Comparison of ENCODE assay signal across 11 mouse cellular contexts in genomic region chr6:127064815-127065214, GRCm38 (mm10). TPM values are rescaled to one million over a fixed set of nuclear protein-coding genes. Genes with fewer than 3 reads are reported as not detected.
DNase-seq lines count a peak whose midpoint lies in the region; ATAC-seq and TF ChIP-seq lines count a peak whose summit lies in the region.
"Had no signal": no experiment of that assay in that cellular context is flagged by ENCODE, and none has a peak within 500 bp of the region (broad histone marks: within the 10 kb centered on the region; RNA-seq: fewer than 3 reads in every experiment).

No protein-coding gene starts in this region.

- no peaks in the 10 kb centered on the region for H3K4me1 ChIP-seq in kidney, postnatal 0 days (replicated peaks; ENCODE audit: insufficient read depth, low read length)
- H3K4me1 ChIP-seq in kidney, adult 2 months (ENCODE audit: control insufficient read depth, insufficient read depth, low read length), result no peaks in the 10 kb centered on the region
- H3K4me1 ChIP-seq in forebrain, embryonic 11.5 days (replicated peaks; ENCODE audit: control insufficient read depth, insufficient read depth, low read length), result 0 out of 2 replicates have a peak, but pooled peaks cover 2% of the 10 kb centered on the region
- peaks cover 4% of the 10 kb centered on the region; the same call in 1 of the 2 replicates for H3K4me1 ChIP-seq in intestine, embryonic 15.5 days (replicated peaks)
- peaks cover 6% of the 10 kb centered on the region; the same call in 1 of the 2 replicates for H3K4me1 ChIP-seq in midbrain, embryonic 16.5 days (ENCODE audit: control insufficient read depth, insufficient read depth, low read length)
- H3K4me1 ChIP-seq in thymus, adult 2 months (replicated peaks; ENCODE audit: control insufficient read depth, insufficient read depth, low read length), result no peaks in the 10 kb centered on the region; the same call in 1 of the 2 replicates

- no peak for TF ChIP-seq CTCF in kidney, postnatal 0 days (IDR thresholded peaks at IDR 0.05; ENCODE audit: low read depth)
- no peak for TF ChIP-seq CTCF in kidney, adult 2 months (conservative IDR thresholded peaks at IDR 0.05; ENCODE audit: insufficient read depth, insufficient read length, low read depth, low read length)
- TF ChIP-seq CTCF in thymus, adult 2 months (IDR thresholded peaks at IDR 0.05; ENCODE audit: borderline replicate concordance, control insufficient read depth, extremely low read depth, insufficient read depth, low read length, poor library complexity), result no peak

- H3K9me3 ChIP-seq in kidney, postnatal 0 days (replicated peaks; ENCODE audit: low read length), result no peaks in the 10 kb centered on the region
- H3K9me3 ChIP-seq in forebrain, embryonic 11.5 days (ENCODE audit: control insufficient read depth, low read length), result no peaks in the 10 kb centered on the region
- H3K9me3 ChIP-seq in intestine, embryonic 15.5 days, result no peaks in the 10 kb centered on the region
- no peaks in the 10 kb centered on the region for H3K9me3 ChIP-seq in midbrain, embryonic 16.5 days (replicated peaks; ENCODE audit: control insufficient read depth, low read length, poor library complexity, severe bottlenecking)
- H3K9me3 ChIP-seq: G1E had no signal

- no peak for TF ChIP-seq POLR2A in kidney, adult 2 months (IDR thresholded peaks at IDR 0.05; ENCODE audit: low read depth, low read length)
- no peak for TF ChIP-seq POLR2A in thymus, adult 2 months (IDR thresholded peaks at IDR 0.05; ENCODE audit: control insufficient read depth, extremely low read depth, insufficient read depth, low read length, poor library complexity)

- H3K4me3 ChIP-seq in kidney, postnatal 0 days (replicated peaks; ENCODE audit: low read depth, low read length), result no peak overlapping the region
- no peak overlapping the region for H3K4me3 ChIP-seq in kidney, adult 2 months (ENCODE audit: insufficient read depth, low read depth, low read length)
- no peak overlapping the region for H3K4me3 ChIP-seq in forebrain, embryonic 11.5 days (ENCODE audit: low read depth, low read length)
- H3K4me3 ChIP-seq in intestine, embryonic 15.5 days (replicated peaks), result no peak overlapping the region
- H3K4me3 ChIP-seq in midbrain, embryonic 16.5 days (ENCODE audit: low read depth, low read length), result peak overlapping the region; percentile 5; the same call in 1 of the 2 replicates
- H3K4me3 ChIP-seq in thymus, adult 2 months (ENCODE audit: control insufficient read depth, insufficient read depth, low read length), result no peak overlapping the region

- ATAC-seq in kidney, postnatal 0 days (replicated peaks; ENCODE audit: low FRiP score, low read depth), result no peak
- ATAC-seq in forebrain, embryonic 11.5 days (replicated peaks; ENCODE audit: low FRiP score), result no peak
- no peak for ATAC-seq in intestine, embryonic 15.5 days
- ATAC-seq in midbrain, embryonic 16.5 days, result 0 out of 2 replicates have a peak, but pooled peaks have one; percentile 21
- no peak for ATAC-seq in activated CD4-positive, CD25-positive, alpha-beta regulatory T cell, adult 4 months

- H3K36me3 ChIP-seq in kidney, postnatal 0 days (ENCODE audit: insufficient read depth, low read length), result no peaks in the 10 kb centered on the region
- H3K36me3 ChIP-seq in kidney, adult 2 months (ENCODE audit: control insufficient read depth, insufficient read depth, low read length), result no peaks in the 10 kb centered on the region
- H3K36me3 ChIP-seq in forebrain, embryonic 11.5 days (ENCODE audit: control insufficient read depth, insufficient read depth, low read length), result no peaks in the 10 kb centered on the region
- H3K36me3 ChIP-seq in intestine, embryonic 15.5 days, result no peaks in the 10 kb centered on the region
- H3K36me3 ChIP-seq in midbrain, embryonic 16.5 days (ENCODE audit: control insufficient read depth, insufficient read depth, low read length), result no peaks in the 10 kb centered on the region
- H3K36me3 ChIP-seq in thymus, adult 2 months (ENCODE audit: control insufficient read depth, insufficient read depth, low read length), result no peaks in the 10 kb centered on the region
- H3K36me3 ChIP-seq: G1E had no signal

- 2% methylated on average over 14 of the region's 14 CpGs for WGBS in kidney, postnatal 0 days
- WGBS in kidney, adult 2 months, result 6% methylated on average over 14 of the region's 14 CpGs
- 6% methylated on average over 14 of the region's 14 CpGs for WGBS in forebrain, embryonic 11.5 days
- WGBS in intestine, embryonic 15.5 days, result 5% methylated on average over 14 of the region's 14 CpGs
- WGBS in midbrain, embryonic 16.5 days, result 5% methylated on average over 14 of the region's 14 CpGs
- 6% methylated on average over 14 of the region's 14 CpGs for WGBS in thymus, adult 2 months

- no peak overlapping the region for H3K27ac ChIP-seq in kidney, postnatal 0 days
- no peak overlapping the region for H3K27ac ChIP-seq in kidney, adult 2 months (ENCODE audit: insufficient read depth, low read depth, low read length)
- H3K27ac ChIP-seq in forebrain, embryonic 11.5 days (ENCODE audit: low read depth, low read length), result no peak overlapping the region
- no peak overlapping the region for H3K27ac ChIP-seq in intestine, embryonic 15.5 days
- H3K27ac ChIP-seq in midbrain, embryonic 16.5 days (ENCODE audit: low read length), result no peak overlapping the region
- no peak overlapping the region for H3K27ac ChIP-seq in thymus, adult 2 months (ENCODE audit: control insufficient read depth, insufficient read depth, low read length)

- H3K9ac ChIP-seq in kidney, postnatal 0 days (ENCODE audit: low read depth, low read length), result no peak overlapping the region
- peak overlapping the region; percentile 37; the same call in 1 of the 2 replicates for H3K9ac ChIP-seq in forebrain, embryonic 11.5 days (ENCODE audit: low read length)
- H3K9ac ChIP-seq in intestine, embryonic 15.5 days, result no peak overlapping the region
- 0 out of 2 replicates have a peak overlapping the region, but pooled peaks have one; percentile 38 for H3K9ac ChIP-seq in midbrain, embryonic 16.5 days (ENCODE audit: low read depth, low read length)

- no peaks in the 10 kb centered on the region for H3K27me3 ChIP-seq in kidney, postnatal 0 days (ENCODE audit: insufficient read depth, low read length)
- H3K27me3 ChIP-seq in kidney, adult 2 months (replicated peaks; ENCODE audit: control insufficient read depth, insufficient read depth, low read length), result no peaks in the 10 kb centered on the region
- H3K27me3 ChIP-seq in forebrain, embryonic 11.5 days (ENCODE audit: control insufficient read depth, insufficient read depth, low read length), result no peaks in the 10 kb centered on the region; the same call in 1 of the 2 replicates
- peaks cover 4% of the 10 kb centered on the region; the same call in 1 of the 2 replicates for H3K27me3 ChIP-seq in intestine, embryonic 15.5 days (replicated peaks)
- H3K27me3 ChIP-seq in midbrain, embryonic 16.5 days (ENCODE audit: control insufficient read depth, insufficient read depth, low read depth, low read length), result no peaks in the 10 kb centered on the region
- no peaks in the 10 kb centered on the region for H3K27me3 ChIP-seq in thymus, adult 2 months (ENCODE audit: control insufficient read depth, insufficient read depth, low read length)

- H3K4me2 ChIP-seq in kidney, postnatal 0 days (ENCODE audit: low read length), result peak overlapping the region; percentile 31
- no peak overlapping the region for H3K4me2 ChIP-seq in forebrain, embryonic 11.5 days (ENCODE audit: low read depth, low read length, severe bottlenecking)
- H3K4me2 ChIP-seq in intestine, embryonic 15.5 days (replicated peaks), result peak overlapping the region; percentile 37
- peak overlapping the region; percentile 39 for H3K4me2 ChIP-seq in midbrain, embryonic 16.5 days (ENCODE audit: low read length)

- peak; percentile 14 for DNase-seq in kidney, postnatal 0 days (ENCODE audit: low spot score)
- no peak for DNase-seq in kidney, adult 2 months
- DNase-seq in forebrain, embryonic 11.5 days (ENCODE audit: low spot score), result no peak
- DNase-seq in natural killer cell, adult 2 months (ENCODE audit: low spot score in 2 of 2), result no peak
- no peak for DNase-seq in thymus, adult 2 months
- DNase-seq: kidney, postnatal 14 days had no signal

RNA-seq across cellular contexts. Expression of gene Fgf23, which starts 7.9 kb away (rescaled TPM):
- polyA plus RNA-seq in kidney, postnatal 0 days (2015; fragmentation: Nextera tagmentation; extraction: Ambion mirVana), result not detected in 2 replicates
- not detected in 2 replicates for polyA plus RNA-seq in kidney, adult 2 months (2012; rRNA removed)
- polyA plus RNA-seq in forebrain, embryonic 11.5 days (2014; fragmentation: Nextera tagmentation; extraction: Ambion mirVana), result not detected in 2 replicates
- not detected in 2 replicates for polyA plus RNA-seq in intestine, embryonic 15.5 days (2015; fragmentation: Nextera tagmentation; extraction: Ambion mirVana)
- polyA plus RNA-seq in midbrain, embryonic 16.5 days (2015; fragmentation: Nextera tagmentation; extraction: Ambion mirVana), result 0.26 and 0.39 TPM in 2 replicates
- not detected for polyA plus RNA-seq in activated CD4-positive, CD25-positive, alpha-beta regulatory T cell, adult 4 months (2017; shearing (Covaris generic))
- polyA plus RNA-seq in thymus, adult 2 months (2012; rRNA removed), result 0.34 and 0.73 TPM in 2 replicates
- polyA plus RNA-seq: G1E had no signal

RNA-seq across cellular contexts. Expression of gene Tigar, which starts 44.5 kb away (rescaled TPM):
- polyA plus RNA-seq in kidney, postnatal 0 days (2015; fragmentation: Nextera tagmentation; extraction: Ambion mirVana), result 2.6 and 2.8 TPM in 2 replicates
- polyA plus RNA-seq in kidney, adult 2 months (2012; rRNA removed), result 2.4 and 3.0 TPM in 2 replicates
- polyA plus RNA-seq in forebrain, embryonic 11.5 days (2014; fragmentation: Nextera tagmentation; extraction: Ambion mirVana), result 5.3 and 6.8 TPM in 2 replicates
- polyA plus RNA-seq in intestine, embryonic 15.5 days (2015; fragmentation: Nextera tagmentation; extraction: Ambion mirVana), result 5.6 and 7.3 TPM in 2 replicates
- polyA plus RNA-seq in midbrain, embryonic 16.5 days (2015; fragmentation: Nextera tagmentation; extraction: Ambion mirVana), result 5.9 and 7.4 TPM in 2 replicates
- polyA plus RNA-seq in activated CD4-positive, CD25-positive, alpha-beta regulatory T cell, adult 4 months (2017; shearing (Covaris generic)), result 1 to 10 TPM; 6.7 to 8.2 TPM
- 1.8 and 2.4 TPM in 2 replicates for polyA plus RNA-seq in thymus, adult 2 months (2012; rRNA removed)

RNA-seq across cellular contexts. Expression of gene Fgf6, which starts 49.4 kb away (rescaled TPM):
- polyA plus RNA-seq in kidney, postnatal 0 days (2015; fragmentation: Nextera tagmentation; extraction: Ambion mirVana), result not detected in 2 replicates
- polyA plus RNA-seq in kidney, adult 2 months (2012; rRNA removed), result 0.02 TPM in 1 of 2 replicates, not detected in the other
- polyA plus RNA-seq in forebrain, embryonic 11.5 days (2014; fragmentation: Nextera tagmentation; extraction: Ambion mirVana), result not detected in 2 replicates
- not detected in 2 replicates for polyA plus RNA-seq in intestine, embryonic 15.5 days (2015; fragmentation: Nextera tagmentation; extraction: Ambion mirVana)
- not detected in 2 replicates for polyA plus RNA-seq in midbrain, embryonic 16.5 days (2015; fragmentation: Nextera tagmentation; extraction: Ambion mirVana)
- not detected for polyA plus RNA-seq in activated CD4-positive, CD25-positive, alpha-beta regulatory T cell, adult 4 months (2017; shearing (Covaris generic))
- polyA plus RNA-seq in thymus, adult 2 months (2012; rRNA removed), result 0.01 TPM in 1 of 2 replicates, not detected in the other
- polyA plus RNA-seq: brain, embryonic 14.5 days; G1E had no signal

Comparison
In these comparisons a context has a peak if more than half of its experiments do, and no peak if none do; other contexts are left out.
1. H3K9ac ChIP-seq: peak in forebrain, embryonic 11.5 days (single experiment) and midbrain, embryonic 16.5 days (single experiment); none in kidney, postnatal 0 days (single experiment) and intestine, embryonic 15.5 days (single experiment).